Mouse (Mus musculus): ENCODE measurements around the gene Defb5. TPM values are rescaled to one million over a fixed set of nuclear protein-coding genes. Genes with fewer than 3 reads are reported as not detected.

Gene Defb5
- not detected for polyA plus RNA-seq (2014; fragmentation: Illumina TruSeq; extraction: RNeasy Lipid Tissue Mini Kit (QIAGEN cat#74804); ENCODE audit: insufficient read depth, low read depth, low replicate concordance)

DNA sequence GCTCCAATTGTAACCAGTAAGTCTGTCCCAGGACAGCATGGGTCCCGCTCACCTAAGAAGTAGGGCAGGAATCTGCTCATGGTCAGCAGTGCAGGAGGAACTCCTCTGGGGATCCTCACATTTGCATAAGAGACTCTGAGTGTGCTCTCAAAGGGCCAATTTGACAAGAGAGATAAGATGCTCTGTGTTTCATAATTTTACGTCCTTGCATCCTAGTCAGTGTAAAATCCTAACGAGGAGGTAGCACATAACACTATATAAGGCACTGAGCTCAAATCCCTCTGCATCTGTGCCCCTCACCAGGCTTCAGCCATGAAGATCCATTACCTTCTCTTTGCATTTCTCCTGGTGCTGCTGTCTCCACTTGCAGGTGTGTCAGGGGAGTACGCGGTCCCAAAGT lies at the start of gene Defb5:
Defb5 (plus strand) TSS at position 301 of the 400 bp plus-strand sequence.

DNA sequence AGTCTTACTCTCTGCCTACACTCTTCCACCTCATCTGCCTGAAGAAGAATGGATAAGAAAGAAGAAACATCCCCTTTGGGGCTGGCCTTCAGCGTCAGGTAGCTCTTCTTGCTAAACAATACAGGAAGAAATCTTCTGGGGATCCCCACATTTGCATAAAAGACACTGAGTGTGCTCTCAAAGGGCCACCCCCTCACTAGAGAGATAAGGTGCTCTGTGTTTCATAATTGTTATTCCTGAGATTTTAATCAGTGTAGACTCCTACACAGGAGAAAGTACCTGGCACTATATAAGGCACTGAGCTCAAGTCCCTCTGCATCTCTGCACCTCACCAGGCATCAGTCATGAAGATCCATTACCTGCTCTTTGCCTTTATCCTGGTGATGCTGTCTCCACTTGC lies 22.2 kb upstream of the Defb5 start, which contains the start of gene Defb6:
Defb6 (plus strand) TSS at position 318 of the 400 bp plus-strand sequence.

DNA sequence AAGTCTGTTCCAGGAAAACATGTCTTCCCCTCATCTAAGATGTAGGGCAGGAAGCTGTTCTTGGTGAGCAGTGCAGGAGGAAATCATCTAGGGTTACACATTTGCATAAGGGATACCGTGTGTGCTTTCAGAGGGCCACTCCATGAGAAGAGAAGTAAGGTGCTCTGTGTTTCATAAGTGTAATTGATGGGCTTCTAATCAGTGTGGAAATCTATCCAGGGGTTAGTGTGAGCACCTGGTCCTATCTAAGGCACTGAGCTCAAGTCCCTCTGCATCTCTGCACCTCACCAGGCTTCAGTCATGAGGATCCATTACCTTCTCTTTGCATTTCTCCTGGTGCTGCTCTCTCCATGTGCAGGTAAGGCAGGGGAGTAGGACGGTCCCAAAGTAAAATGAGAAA lies 7.8 kb upstream of the Defb5 start, which contains the start of gene Defb46:
Defb46 (plus strand) TSS at position 301 of the 400 bp plus-strand sequence.

DNA sequence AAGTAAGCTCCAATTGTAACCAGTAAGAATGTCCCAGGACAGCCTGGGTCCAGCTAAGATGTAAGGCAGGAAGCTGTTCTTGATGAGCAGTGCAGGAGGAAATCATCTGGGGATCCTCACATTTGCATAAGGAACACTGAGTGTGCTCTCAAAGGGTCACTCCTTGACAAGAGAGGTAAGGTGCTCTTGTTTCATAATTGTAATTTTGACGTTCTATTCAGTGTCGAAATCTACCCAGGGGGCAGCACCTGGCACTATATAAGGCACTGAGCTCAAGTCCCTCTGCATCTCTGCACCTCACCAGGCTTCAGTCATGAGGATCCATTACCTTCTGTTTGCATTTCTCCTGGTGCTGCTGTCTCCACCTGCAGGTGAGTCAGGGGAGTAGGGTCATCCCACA lies 45.7 kb downstream of the Defb5 start, which contains the start of gene Defb3:
Defb3 (plus strand) TSS at position 301 of the 400 bp plus-strand sequence.

Other genes starting within 250 kb of the Defb5 start
- not detected for gene Defb38, start 221.0 kb upstream of the Defb5 start, polyA plus RNA-seq (2014; fragmentation: Illumina TruSeq; extraction: RNeasy Lipid Tissue Mini Kit (QIAGEN cat#74804); ENCODE audit: insufficient read depth, low read depth, low replicate concordance)
- gene Defb39, start 182.8 kb upstream of the Defb5 start, polyA plus RNA-seq (2014; fragmentation: Illumina TruSeq; extraction: RNeasy Lipid Tissue Mini Kit (QIAGEN cat#74804); ENCODE audit: insufficient read depth, low read depth, low replicate concordance): not detected
- not detected for gene Defb12, start 132.7 kb upstream of the Defb5 start, polyA plus RNA-seq (2014; fragmentation: Illumina TruSeq; extraction: RNeasy Lipid Tissue Mini Kit (QIAGEN cat#74804); ENCODE audit: insufficient read depth, low read depth, low replicate concordance)
- not detected for gene Defb34, start 123.8 kb upstream of the Defb5 start, polyA plus RNA-seq (2014; fragmentation: Illumina TruSeq; extraction: RNeasy Lipid Tissue Mini Kit (QIAGEN cat#74804); ENCODE audit: insufficient read depth, low read depth, low replicate concordance)
- not detected for gene Gm45826, start 106.8 kb upstream of the Defb5 start, polyA plus RNA-seq (2014; fragmentation: Illumina TruSeq; extraction: RNeasy Lipid Tissue Mini Kit (QIAGEN cat#74804); ENCODE audit: insufficient read depth, low read depth, low replicate concordance)
- gene Defb14, start 53.2 kb upstream of the Defb5 start, polyA plus RNA-seq (2014; fragmentation: Illumina TruSeq; extraction: RNeasy Lipid Tissue Mini Kit (QIAGEN cat#74804); ENCODE audit: insufficient read depth, low read depth, low replicate concordance): not detected
- gene Defb4, start 48.9 kb upstream of the Defb5 start, polyA plus RNA-seq (2014; fragmentation: Illumina TruSeq; extraction: RNeasy Lipid Tissue Mini Kit (QIAGEN cat#74804); ENCODE audit: insufficient read depth, low read depth, low replicate concordance): not detected
- gene Defb6, start 22.1 kb upstream of the Defb5 start, polyA plus RNA-seq (2014; fragmentation: Illumina TruSeq; extraction: RNeasy Lipid Tissue Mini Kit (QIAGEN cat#74804); ENCODE audit: insufficient read depth, low read depth, low replicate concordance): not detected
- gene Defb46, start 7.7 kb upstream of the Defb5 start, polyA plus RNA-seq (2014; fragmentation: Illumina TruSeq; extraction: RNeasy Lipid Tissue Mini Kit (QIAGEN cat#74804); ENCODE audit: insufficient read depth, low read depth, low replicate concordance): not detected
- not detected for gene Defb3, start 45.8 kb downstream of the Defb5 start, polyA plus RNA-seq (2014; fragmentation: Illumina TruSeq; extraction: RNeasy Lipid Tissue Mini Kit (QIAGEN cat#74804); ENCODE audit: insufficient read depth, low read depth, low replicate concordance)
- not detected for gene Defb8, start 200.0 kb downstream of the Defb5 start, polyA plus RNA-seq (2014; fragmentation: Illumina TruSeq; extraction: RNeasy Lipid Tissue Mini Kit (QIAGEN cat#74804); ENCODE audit: insufficient read depth, low read depth, low replicate concordance)
- gene Defb7, start 247.5 kb downstream of the Defb5 start, polyA plus RNA-seq (2014; fragmentation: Illumina TruSeq; extraction: RNeasy Lipid Tissue Mini Kit (QIAGEN cat#74804); ENCODE audit: insufficient read depth, low read depth, low replicate concordance): not detected